ENCODE assay signal across 11 mouse cellular contexts in genomic region chr16:33810002-33810401, GRCm38 (mm10). TPM values are rescaled to one million over a fixed set of nuclear protein-coding genes. Genes with fewer than 3 reads are reported as not detected.
DNase-seq lines count a peak whose midpoint lies in the region; ATAC-seq and TF ChIP-seq lines count a peak whose summit lies in the region.
"Had no signal": no experiment of that assay in that cellular context is flagged by ENCODE, and none has a peak within 500 bp of the region (broad histone marks: within the 10 kb centered on the region; RNA-seq: fewer than 3 reads in every experiment).

No protein-coding gene starts in this region.

- no peak overlapping the region for H3K27ac ChIP-seq in kidney, postnatal 0 days
- no peak overlapping the region for H3K27ac ChIP-seq in kidney, embryonic 16.5 days (ENCODE audit: low read length)
- H3K27ac ChIP-seq: liver, embryonic 13.5 days; midbrain, embryonic 15.5 days had no signal

- H3K9me3 ChIP-seq in kidney, postnatal 0 days (replicated peaks; ENCODE audit: low read length), result no peaks in the 10 kb centered on the region
- H3K9me3 ChIP-seq in kidney, embryonic 16.5 days (ENCODE audit: low read length), result peaks cover 11% of the 10 kb centered on the region
- H3K9me3 ChIP-seq: liver, embryonic 13.5 days; midbrain, embryonic 15.5 days had no signal

- WGBS in kidney, postnatal 0 days, result 75% methylated on average over 3 of the region's 3 CpGs
- WGBS in kidney, embryonic 16.5 days, result 72% methylated on average over 3 of the region's 3 CpGs

- no peak overlapping the region for H3K4me2 ChIP-seq in kidney, postnatal 0 days (ENCODE audit: low read length)
- no peak overlapping the region for H3K4me2 ChIP-seq in kidney, embryonic 16.5 days (replicated peaks; ENCODE audit: low read depth, low read length)
- H3K4me2 ChIP-seq: liver, embryonic 13.5 days; midbrain, embryonic 15.5 days had no signal

- no peaks in the 10 kb centered on the region for H3K27me3 ChIP-seq in kidney, postnatal 0 days (ENCODE audit: insufficient read depth, low read length)
- no peaks in the 10 kb centered on the region for H3K27me3 ChIP-seq in kidney, embryonic 16.5 days (ENCODE audit: insufficient read depth, low read length)
- H3K27me3 ChIP-seq: liver, embryonic 13.5 days; midbrain, embryonic 15.5 days had no signal

- no peak for TF ChIP-seq POLR2A in brain, embryonic 14.5 days (IDR thresholded peaks at IDR 0.05; ENCODE audit: borderline replicate concordance, extremely low read depth, insufficient read depth, insufficient read length, poor library complexity, severe bottlenecking)

- no peaks in the 10 kb centered on the region for H3K36me3 ChIP-seq in kidney, postnatal 0 days (ENCODE audit: insufficient read depth, low read length)
- no peaks in the 10 kb centered on the region for H3K36me3 ChIP-seq in kidney, embryonic 16.5 days (ENCODE audit: insufficient read depth, low read length)
- H3K36me3 ChIP-seq: liver, embryonic 13.5 days; midbrain, embryonic 15.5 days had no signal

- DNase-seq in kidney, postnatal 0 days (ENCODE audit: low spot score), result no peak
- DNase-seq in thymus, postnatal 4 days, result peak; percentile 53
- DNase-seq in thymus, postnatal 25 days, result no peak
- no peak for DNase-seq in brain, embryonic 14.5 days (ENCODE audit: low read depth)
- DNase-seq in right cerebral cortex, postnatal 14 days, result no peak
- DNase-seq in frontal cortex, postnatal 25 days (ENCODE audit: low spot score in 2 of 2), result no peak
- DNase-seq: gastrocnemius, postnatal 36 days; kidney, adult 11 months; liver, embryonic 13.5 days had no signal

- no peaks in the 10 kb centered on the region for H3K4me1 ChIP-seq in kidney, postnatal 0 days (replicated peaks; ENCODE audit: insufficient read depth, low read length)
- H3K4me1 ChIP-seq in kidney, embryonic 16.5 days (ENCODE audit: insufficient read depth, low read length), result no peaks in the 10 kb centered on the region
- H3K4me1 ChIP-seq: liver, embryonic 13.5 days; midbrain, embryonic 15.5 days had no signal

- H3K4me3 ChIP-seq in kidney, postnatal 0 days (replicated peaks; ENCODE audit: low read depth, low read length), result no peak overlapping the region
- H3K4me3 ChIP-seq in kidney, embryonic 16.5 days (ENCODE audit: low read length), result no peak overlapping the region
- H3K4me3 ChIP-seq: liver, embryonic 13.5 days; midbrain, embryonic 15.5 days had no signal

- no peak overlapping the region for H3K9ac ChIP-seq in kidney, postnatal 0 days (ENCODE audit: low read depth, low read length)
- no peak overlapping the region for H3K9ac ChIP-seq in kidney, embryonic 16.5 days (replicated peaks; ENCODE audit: low read length)
- H3K9ac ChIP-seq: liver, embryonic 13.5 days; midbrain, embryonic 15.5 days had no signal

- TF ChIP-seq CTCF in kidney, postnatal 0 days (IDR thresholded peaks at IDR 0.05; ENCODE audit: low read depth), result peak; percentile 24; the same call in 1 of the 2 replicates
- peak; percentile 42; the same call in 1 of the 2 replicates for TF ChIP-seq CTCF in brain, embryonic 14.5 days (IDR thresholded peaks at IDR 0.05; ENCODE audit: borderline replicate concordance, extremely low read depth, insufficient read depth, insufficient read length)

- ATAC-seq in kidney, postnatal 0 days (replicated peaks; ENCODE audit: low FRiP score, low read depth), result no peak
- no peak for ATAC-seq in kidney, embryonic 16.5 days (ENCODE audit: low FRiP score, low TSS enrichment)
- ATAC-seq: midbrain, embryonic 15.5 days had no signal

RNA-seq across cellular contexts. Expression of gene Muc13, which starts 16.2 kb away (rescaled TPM):
- not detected in 2 replicates for polyA plus RNA-seq in kidney, postnatal 0 days (2015; fragmentation: Nextera tagmentation; extraction: Ambion mirVana)
- 0.06 TPM in 1 of 2 replicates, not detected in the other for polyA plus RNA-seq in kidney, embryonic 16.5 days (2015; fragmentation: Nextera tagmentation; extraction: Ambion mirVana)
- 0.08 and 0.19 TPM in 2 replicates for polyA plus RNA-seq in brain, embryonic 14.5 days (2012; rRNA removed)

RNA-seq across cellular contexts. Expression of gene Itgb5, which starts 19.5 kb away (rescaled TPM):
- 48.6 and 53.2 TPM in 2 replicates for polyA plus RNA-seq in kidney, postnatal 0 days (2015; fragmentation: Nextera tagmentation; extraction: Ambion mirVana)
- polyA plus RNA-seq in kidney, embryonic 16.5 days (2015; fragmentation: Nextera tagmentation; extraction: Ambion mirVana), result 14.1 and 16.8 TPM in 2 replicates
- 22.4 and 36.7 TPM in 2 replicates for polyA plus RNA-seq in brain, embryonic 14.5 days (2012; rRNA removed)
